In genomic region chr13:35681361-35681760, GRCm38 (mm10) we compare ENCODE assay signal across 35 mouse cellular contexts.
"Had no signal": no experiment of that assay in that cellular context is flagged by ENCODE, and none has a peak within 500 bp of the region (broad histone marks: within the 10 kb centered on the region; RNA-seq: fewer than 3 reads in every experiment).

No protein-coding gene starts in this region.

- ATAC-seq: hindbrain, embryonic 16.5 days; hindbrain, postnatal 0 days; inflammation-experienced regulatory T-cells, adult 6 months; intestine, embryonic 15.5 days; intestine, embryonic 16.5 days; intestine, postnatal 0 days had no signal

- H3K36me3 ChIP-seq: heart, embryonic 12.5 days; heart, embryonic 13.5 days; heart, embryonic 15.5 days; hindbrain, embryonic 10.5 days; hindbrain, embryonic 12.5 days; hindbrain, embryonic 13.5 days; hindbrain, embryonic 15.5 days; intestine, embryonic 15.5 days; kidney, embryonic 15.5 days had no signal

- H3K4me1 ChIP-seq: hindbrain, embryonic 10.5 days; hindbrain, embryonic 12.5 days; hindbrain, embryonic 13.5 days; hindbrain, embryonic 15.5 days; kidney, embryonic 15.5 days had no signal

- H3K27ac ChIP-seq: heart, embryonic 13.5 days; heart, embryonic 15.5 days; hindbrain, embryonic 10.5 days; hindbrain, embryonic 12.5 days; hindbrain, embryonic 13.5 days; hindbrain, embryonic 14.5 days; hindbrain, embryonic 15.5 days; hindbrain, postnatal 0 days; intestine, embryonic 15.5 days; kidney, embryonic 15.5 days; kidney, postnatal 0 days; layer of hippocampus, adult 2 months; left cerebral cortex, adult 2 months had no signal

- DNase-seq: heart, postnatal 10 days; heart, postnatal 14 days; heart, postnatal 36 days; heart, postnatal 4 days; kidney, adult 11 months; kidney, adult 18-20 months; kidney, adult 2 months; kidney, adult 8-10 months; kidney, adult 9 months; kidney, postnatal 10 days; kidney, postnatal 14 days; kidney, postnatal 25 days; kidney, postnatal 36 days; kidney, postnatal 4 days; layer of hippocampus, adult 9-11 months; layer of hippocampus, postnatal 36 days had no signal

- H3K9me3 ChIP-seq: heart, embryonic 12.5 days; heart, embryonic 13.5 days; heart, embryonic 15.5 days; hindbrain, embryonic 10.5 days; hindbrain, embryonic 12.5 days; hindbrain, embryonic 13.5 days; hindbrain, embryonic 15.5 days; intestine, embryonic 15.5 days; kidney, embryonic 15.5 days had no signal

- H3K9ac ChIP-seq: heart, embryonic 12.5 days; heart, embryonic 13.5 days; heart, embryonic 15.5 days; hindbrain, embryonic 12.5 days; hindbrain, embryonic 13.5 days; hindbrain, embryonic 14.5 days; hindbrain, embryonic 15.5 days; intestine, embryonic 15.5 days; kidney, embryonic 15.5 days had no signal

- H3K4me3 ChIP-seq: heart, embryonic 12.5 days; heart, embryonic 13.5 days; heart, embryonic 15.5 days; hindbrain, embryonic 10.5 days; hindbrain, embryonic 12.5 days; hindbrain, embryonic 13.5 days; hindbrain, embryonic 15.5 days; intestine, embryonic 15.5 days; kidney, embryonic 15.5 days; layer of hippocampus, adult 2 months; left cerebral cortex, adult 2 months had no signal

- H3K4me2 ChIP-seq: heart, embryonic 11.5 days; heart, embryonic 12.5 days; heart, embryonic 13.5 days; heart, embryonic 15.5 days; hindbrain, embryonic 12.5 days; hindbrain, embryonic 13.5 days; hindbrain, embryonic 14.5 days; hindbrain, embryonic 15.5 days; intestine, embryonic 15.5 days; kidney, embryonic 15.5 days had no signal

- H3K27me3 ChIP-seq: heart, embryonic 12.5 days; heart, embryonic 13.5 days; heart, embryonic 15.5 days; hindbrain, embryonic 12.5 days; hindbrain, embryonic 13.5 days; hindbrain, embryonic 15.5 days; intestine, embryonic 15.5 days; kidney, embryonic 15.5 days had no signal
